Mouse (Mus musculus) liver, adult 2 months (tissue): ENCODE measurements around the gene Sirt1. TPM values are rescaled to one million over a fixed set of nuclear protein-coding genes. Genes with fewer than 3 reads are reported as not detected.

Source experiments
- DNase-seq: peaks from one replicate; pipeline ENCODE4 v3.0.0-alpha.2; 2011; ENCODE audit warnings: low read depth, low spot score; ENCODE audit errors: extremely low read depth
- H3K27ac ChIP-seq: fragments of 200-500 bp; replicated peaks from 2 replicates; pipeline ENCODE4 v1.5.1; 2012; ENCODE audit warnings: low read depth, mild to moderate bottlenecking, control low read depth, inconsistent platforms, low read length; ENCODE audit not compliant: insufficient read depth
- H3K27me3 ChIP-seq: fragments of 200-500 bp; 2 replicates; pipeline ENCODE4 v1.6.1; 2012; ENCODE audit warnings: mild to moderate bottlenecking, moderate library complexity, low read length, inconsistent platforms; ENCODE audit not compliant: control insufficient read depth, insufficient read depth
- H3K36me3 ChIP-seq: fragments of 200-500 bp; 2 replicates; pipeline ENCODE4 v1.6.1; 2012; ENCODE audit warnings: low read length, inconsistent platforms; ENCODE audit not compliant: control insufficient read depth, insufficient read depth
- H3K4me1 ChIP-seq: fragments of 200-500 bp; 2 replicates; pipeline ENCODE4 v1.6.1; 2011; ENCODE audit warnings: low read length; ENCODE audit not compliant: control insufficient read depth, insufficient read depth
- H3K4me3 ChIP-seq: fragments of 200-500 bp; 2 replicates; pipeline ENCODE4 v1.5.1; 2011; ENCODE audit warnings: low read depth, mild to moderate bottlenecking, control low read depth, low read length, moderate library complexity; ENCODE audit not compliant: insufficient read depth
- H3K79me2 ChIP-seq: fragments of 200-500 bp; 2 replicates; pipeline ENCODE4 v1.6.1; 2012; ENCODE audit warnings: inconsistent platforms, mild to moderate bottlenecking, low read length, moderate library complexity; ENCODE audit not compliant: control insufficient read depth, insufficient read depth
- H3K9ac ChIP-seq: fragments of 200-500 bp; 2 replicates; pipeline ENCODE4 v1.6.1; 2012; ENCODE audit warnings: low read depth, mild to moderate bottlenecking, control low read depth, inconsistent platforms, low read length
- CTCF ChIP-seq: fragments of 200-500 bp; IDR thresholded peaks from 2 replicates; pipeline ENCODE4 v1.5.1; 2011; ENCODE audit warnings: low read depth, low read length, control low read depth
- POLR2A ChIP-seq: fragments of 200-500 bp; IDR thresholded peaks from 2 replicates; pipeline ENCODE4 v1.6.1; 2011; ENCODE audit warnings: low read length, control low read depth; ENCODE audit not compliant: insufficient read depth; ENCODE audit errors: extremely low read depth
- WGBS: fragments of 180-500 bp; shearing (Covaris S2); methylation state at CpG from one replicate; pipeline ENCODE4 v1.1.7; 2018; 5-methylcytosine and 5-hydroxymethylcytosine counted together
- polyA plus RNA-seq: library from polyadenylated mRNA; depleted of rRNA; stranded (reverse); fragments of >200 nt; gene quantifications from 2 replicates; pipeline ENCODE4 v1.2.3, GENCODE M21; 2012; rRNA removed
- total RNA-seq: library from RNA; depleted of rRNA; stranded (reverse); fragments of >200 nt; gene quantifications from 2 replicates; pipeline ENCODE4 v1.2.3, GENCODE M21; 2014; rRNA removed

Sirt1 gene
- total and polyA plus RNA-seq, 2 experiments: 1.5 to 9.6 TPM

DNA sequence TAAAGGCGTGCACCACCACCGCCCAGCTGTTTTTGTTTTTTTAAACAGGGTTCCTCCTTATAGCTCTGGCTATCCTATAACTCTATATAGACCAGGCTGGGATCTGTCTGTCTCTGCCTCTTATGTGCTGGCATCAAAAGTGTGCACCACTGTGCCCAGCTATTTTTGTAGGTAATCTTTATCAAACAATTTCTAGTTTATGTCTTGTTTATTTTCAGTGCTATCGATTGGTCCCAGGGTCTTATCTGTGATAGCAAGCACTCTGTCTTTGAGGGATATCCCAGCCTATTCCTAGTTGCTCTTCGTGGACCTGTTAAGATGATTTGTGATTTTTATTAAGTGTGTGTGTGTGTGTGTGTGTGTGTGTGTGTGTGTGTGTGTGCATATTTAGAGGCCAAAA is 99.1 kb downstream of the Sirt1 start:
- Histone ChIP-seq H3K27me3 (no peaks in the 10 kb centered on the region), H3K4me3 (no peak overlapping the region), H3K27ac (no peak overlapping the region), H3K79me2 (no peaks in the 10 kb centered on the region), H3K36me3 (peaks cover 54% of the 10 kb centered on the region), H3K4me1 (no peaks in the 10 kb centered on the region; the same call in 1 of the 2 replicates), H3K9ac (no peak overlapping the region)
- 82% methylated on average over 4 of the region's 4 CpGs for WGBS
- no peak for DNase-seq
- TF ChIP-seq POLR2A: no peak
- no peak for TF ChIP-seq CTCF

DNA sequence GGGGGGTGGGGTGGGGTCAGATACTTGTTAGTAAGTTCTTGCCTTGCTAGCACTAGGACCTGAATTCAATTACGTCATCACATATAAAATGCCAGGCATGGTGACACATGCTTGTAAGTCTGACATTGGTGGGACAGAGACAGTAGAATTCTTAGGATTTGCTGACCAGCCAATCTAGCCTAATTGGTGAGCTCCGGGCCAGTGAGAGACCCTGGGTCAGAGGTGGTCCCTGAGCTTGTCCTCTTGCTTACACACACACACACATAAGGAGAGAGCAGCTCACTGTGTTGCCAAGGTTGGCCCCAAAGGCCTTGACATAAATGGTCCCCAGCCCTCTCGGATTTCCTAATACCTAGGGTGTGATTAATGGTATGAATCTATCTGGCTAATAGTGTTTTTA is 101.7 kb downstream of the Sirt1 start:
- DNase-seq: no peak
- H3K27ac ChIP-seq: no peak overlapping the region
- no peaks in the 10 kb centered on the region; the same call in 1 of the 2 replicates for H3K4me1 ChIP-seq

DNA sequence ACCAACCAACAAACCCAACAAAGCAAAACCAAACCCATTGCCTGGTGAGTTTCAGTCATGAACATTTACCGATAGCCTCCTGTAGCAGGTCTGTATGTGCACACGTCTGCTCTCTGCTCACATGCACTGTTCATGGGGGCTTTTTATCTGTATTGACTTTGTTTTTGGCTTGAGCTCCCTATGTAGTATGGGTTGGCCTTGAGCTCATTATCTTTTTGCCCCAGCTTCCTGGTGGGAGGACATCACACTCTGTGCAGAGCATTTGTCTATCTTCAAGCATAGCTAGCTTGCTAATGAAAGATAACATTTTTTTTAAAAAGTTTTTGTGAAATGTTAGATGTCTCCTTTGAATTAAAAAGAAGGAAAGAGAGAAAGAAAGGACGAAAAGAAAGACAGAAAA is 104.5 kb downstream of the Sirt1 start:
- no peaks in the 10 kb centered on the region for H3K27me3 ChIP-seq
- H3K9ac ChIP-seq: no peak overlapping the region
- no peak overlapping the region for H3K27ac ChIP-seq
- TF ChIP-seq CTCF (no peak), POLR2A (no peak)
- H3K4me1 ChIP-seq: no peaks in the 10 kb centered on the region; the same call in 1 of the 2 replicates
- no peak for DNase-seq
- peaks cover 44% of the 10 kb centered on the region for H3K36me3 ChIP-seq
- peaks cover 3% of the 10 kb centered on the region; the same call in 1 of the 2 replicates for H3K79me2 ChIP-seq
- WGBS: 76% methylated on average over 3 of the region's 3 CpGs
- no peak overlapping the region for H3K4me3 ChIP-seq

More for the DNA sequence above, 101.7 kb downstream of the Sirt1 start:
- Histone ChIP-seq H3K27me3 (no peaks in the 10 kb centered on the region), H3K9ac (no peak overlapping the region), H3K79me2 (peaks cover 3% of the 10 kb centered on the region; the same call in 1 of the 2 replicates), H3K4me3 (no peak overlapping the region), H3K36me3 (peaks cover 46% of the 10 kb centered on the region)
- TF ChIP-seq CTCF (no peak), POLR2A (no peak)
- WGBS: 91% methylated on average over 3 of the region's 3 CpGs

DNA sequence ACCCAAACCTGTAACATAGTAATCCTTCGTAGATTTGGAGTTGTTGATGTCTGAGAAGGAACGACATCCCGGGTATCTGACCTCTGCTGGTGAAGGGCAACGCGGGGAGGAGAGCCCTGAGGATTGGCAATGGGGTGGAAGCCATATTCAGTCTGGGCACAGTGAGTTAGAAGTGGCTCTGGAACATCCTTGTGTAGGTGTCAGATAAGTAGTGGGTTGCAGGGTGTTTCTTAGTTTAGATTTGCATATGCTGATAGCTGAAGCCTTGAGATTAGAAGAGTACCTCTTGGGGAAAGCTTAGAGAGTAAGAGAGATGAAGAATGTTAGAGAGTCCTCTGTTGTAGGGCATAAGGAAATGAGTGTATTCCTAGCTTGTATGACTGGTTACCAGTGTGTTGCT is 108.6 kb downstream of the Sirt1 start:
- peaks cover 37% of the 10 kb centered on the region for H3K36me3 ChIP-seq
- WGBS: 90% methylated on average over 5 of the region's 5 CpGs
- no peaks in the 10 kb centered on the region for H3K27me3 ChIP-seq
- H3K79me2 ChIP-seq: peaks cover 3% of the 10 kb centered on the region; the same call in 1 of the 2 replicates
- no peak overlapping the region for H3K4me3 ChIP-seq
- H3K4me1 ChIP-seq: no peaks in the 10 kb centered on the region
- no peak for DNase-seq
- no peak overlapping the region for H3K27ac ChIP-seq
- TF ChIP-seq CTCF (no peak), POLR2A (no peak)
- H3K9ac ChIP-seq: no peak overlapping the region

DNA sequence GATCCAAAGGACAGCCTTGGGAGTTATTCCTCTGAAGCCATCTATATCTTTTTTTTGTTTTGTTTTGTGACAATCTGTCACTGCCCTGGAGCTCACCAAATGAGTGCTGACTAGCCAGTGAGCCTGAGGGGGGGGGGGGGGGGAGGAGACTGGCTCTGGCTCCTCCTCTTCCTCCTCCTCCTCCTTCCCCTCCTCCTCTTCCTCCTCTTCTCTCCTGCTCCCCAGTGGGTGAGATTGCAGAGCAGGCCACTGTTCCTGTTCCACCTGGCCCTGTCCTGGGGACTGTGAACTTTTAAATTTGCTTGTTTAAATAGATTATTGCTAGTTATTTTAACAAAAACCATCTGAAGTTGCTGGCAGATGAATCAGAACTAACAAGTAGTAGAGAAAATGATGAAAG is 109.1 kb downstream of the Sirt1 start:
- no peak for TF ChIP-seq CTCF
- Histone ChIP-seq H3K27ac (no peak overlapping the region), H3K79me2 (peaks cover 3% of the 10 kb centered on the region; the same call in 1 of the 2 replicates), H3K4me3 (no peak overlapping the region), H3K27me3 (no peaks in the 10 kb centered on the region), H3K4me1 (peaks cover 3% of the 10 kb centered on the region), H3K36me3 (peaks cover 37% of the 10 kb centered on the region), H3K9ac (no peak overlapping the region)
- DNase-seq: no peak

Other genes starting within 250 kb of the Sirt1 start
- under 0.01 TPM in 1 of 2 replicates, not detected in the other for gene Mypn, start 177.8 kb downstream of the Sirt1 start, total RNA-seq
- gene Mypn, start 177.8 kb downstream of the Sirt1 start, polyA plus RNA-seq: 0.12 TPM in 1 of 2 replicates, not detected in the other
- 58.5 and 62.2 TPM in 2 replicates for gene Herc4, start 137.9 kb downstream of the Sirt1 start, total RNA-seq
- 8.3 and 9.0 TPM in 2 replicates for gene Herc4, start 137.9 kb downstream of the Sirt1 start, polyA plus RNA-seq
- 5.0 and 10.0 TPM in 2 replicates for gene Dnajc12, start 739 bp upstream of the Sirt1 start, total RNA-seq
- 2.7 and 3.2 TPM in 2 replicates for gene Dnajc12, start 739 bp upstream of the Sirt1 start, polyA plus RNA-seq
- not detected in 2 replicates for gene Gm7075, start 40.1 kb upstream of the Sirt1 start, total RNA-seq
- gene Gm7075, start 40.1 kb upstream of the Sirt1 start, polyA plus RNA-seq: not detected in 2 replicates
- 0.07 and 0.09 TPM in 2 replicates for gene Ctnna3, start 48.4 kb upstream of the Sirt1 start, total RNA-seq
- gene Ctnna3, start 48.4 kb upstream of the Sirt1 start, polyA plus RNA-seq: not detected in 2 replicates